In genomic region chr7:71531496-71531895, GRCm38 (mm10) we compare ENCODE assay signal across 9 mouse cellular contexts.
DNase-seq lines count a peak whose midpoint lies in the region; ATAC-seq lines count a peak whose summit lies in the region.
"Had no signal": no experiment of that assay in that cellular context is flagged by ENCODE, and none has a peak within 500 bp of the region (broad histone marks: within the 10 kb centered on the region; RNA-seq: fewer than 3 reads in every experiment).

No protein-coding gene starts in this region.

- H3K4me2 ChIP-seq in heart, embryonic 16.5 days (ENCODE audit: low read depth, low read length): peak overlapping the region; percentile 43
- peak overlapping the region; percentile 40 for H3K4me2 ChIP-seq in limb, embryonic 12.5 days

- H3K36me3 ChIP-seq in heart, embryonic 16.5 days (ENCODE audit: control insufficient read depth, insufficient read depth): no peaks in the 10 kb centered on the region
- no peaks in the 10 kb centered on the region for H3K36me3 ChIP-seq in limb, embryonic 12.5 days

- ATAC-seq in heart, embryonic 16.5 days (replicated peaks; ENCODE audit: extremely low read depth, insufficient read depth, low FRiP score): peak; percentile 28; the same call in 1 of the 2 replicates
- ATAC-seq in limb, embryonic 12.5 days (ENCODE audit: insufficient number of reproducible peaks, insufficient read depth, low FRiP score, low TSS enrichment, low read depth): no peak; the same call in 1 of the 2 replicates

- peaks cover 2% of the 10 kb centered on the region; the same call in 1 of the 2 replicates for H3K4me1 ChIP-seq in heart, embryonic 16.5 days (ENCODE audit: control insufficient read depth, insufficient read depth, low read length)
- H3K4me1 ChIP-seq in limb, embryonic 12.5 days (replicated peaks): peaks cover 25% of the 10 kb centered on the region

- DNase-seq in urinary bladder, postnatal 14 days (ENCODE audit: low spot score): peak; percentile 15
- no peak for DNase-seq in urinary bladder, adult 2 months (ENCODE audit: low spot score)
- no peak for DNase-seq in Muller cell, postnatal 12 days (ENCODE audit: inconsistent ontology term)
- DNase-seq in cerebellum, adult 9-11 months: no peak
- no peak for DNase-seq in retina, postnatal 1 day
- no peak for DNase-seq in adrenal gland, adult (ENCODE audit: inconsistent age in 2 of 2, low spot score in 1 of 2)

- H3K27me3 ChIP-seq in heart, embryonic 16.5 days (ENCODE audit: control insufficient read depth, insufficient read depth, low read length): no peaks in the 10 kb centered on the region
- no peaks in the 10 kb centered on the region for H3K27me3 ChIP-seq in limb, embryonic 12.5 days

- H3K9me3 ChIP-seq in heart, embryonic 16.5 days (replicated peaks; ENCODE audit: control insufficient read depth, low read length): no peaks in the 10 kb centered on the region
- H3K9me3 ChIP-seq in limb, embryonic 12.5 days: no peaks in the 10 kb centered on the region

- H3K9ac ChIP-seq in heart, embryonic 16.5 days (ENCODE audit: low read length): no peak overlapping the region
- no peak overlapping the region for H3K9ac ChIP-seq in limb, embryonic 12.5 days (replicated peaks)

- peak overlapping the region; percentile 31 for H3K4me3 ChIP-seq in heart, embryonic 16.5 days (ENCODE audit: low read length)
- no peak overlapping the region for H3K4me3 ChIP-seq in limb, embryonic 12.5 days (replicated peaks)
- H3K4me3 ChIP-seq: erythroblast, embryonic 14.5 days had no signal

- WGBS in heart, embryonic 16.5 days: 17% methylated on average over 6 of the region's 6 CpGs
- 9% methylated on average over 6 of the region's 6 CpGs for WGBS in limb, embryonic 12.5 days

- peak overlapping the region; percentile 43 for H3K27ac ChIP-seq in heart, embryonic 16.5 days (ENCODE audit: low read length)
- peak overlapping the region; percentile 73 for H3K27ac ChIP-seq in limb, embryonic 12.5 days
